Mouse (Mus musculus): ENCODE measurements at regions not wholly inside any gene's neighbourhood (a gene's known extent, or its start where the extent isn't known, plus 50 kb on each side); places are given as distances from the start of the nearest gene placed in this dataset.

GRCm38 (mm10) chr11:111857288-111857687 is 791.3 kb downstream of the Kcnj2 start:
- DNase-seq (ENCODE audit: low read depth in 1 of 2, low spot score in 2 of 2) = no peak
- Histone ChIP-seq H3K36me3 (ENCODE audit: control insufficient read depth, insufficient read depth, low read length) (no peaks in the 10 kb centered on the region), H3K4me1 (ENCODE audit: control insufficient read depth, insufficient read depth, insufficient read length) (peaks cover 5% of the 10 kb centered on the region; the same call in 1 of the 2 replicates), H3K4me3 (ENCODE audit: extremely low read depth, insufficient read depth, insufficient read length) (no peak overlapping the region), H3K27me3 (ENCODE audit: control insufficient read depth, insufficient read depth, low read length) (no peaks in the 10 kb centered on the region), H3K27ac (ENCODE audit: insufficient read depth, low read length) (no peak overlapping the region)
- WGBS = 67% methylated on average over 2 of the region's 2 CpGs
- TF ChIP-seq CTCF (IDR thresholded peaks at IDR 0.05; ENCODE audit: extremely low read depth, insufficient read depth, insufficient read length, insufficient replicate concordance) (no peak), POLR2A (IDR thresholded peaks at IDR 0.05; ENCODE audit: low read depth, low read length) (no peak)

DNA sequence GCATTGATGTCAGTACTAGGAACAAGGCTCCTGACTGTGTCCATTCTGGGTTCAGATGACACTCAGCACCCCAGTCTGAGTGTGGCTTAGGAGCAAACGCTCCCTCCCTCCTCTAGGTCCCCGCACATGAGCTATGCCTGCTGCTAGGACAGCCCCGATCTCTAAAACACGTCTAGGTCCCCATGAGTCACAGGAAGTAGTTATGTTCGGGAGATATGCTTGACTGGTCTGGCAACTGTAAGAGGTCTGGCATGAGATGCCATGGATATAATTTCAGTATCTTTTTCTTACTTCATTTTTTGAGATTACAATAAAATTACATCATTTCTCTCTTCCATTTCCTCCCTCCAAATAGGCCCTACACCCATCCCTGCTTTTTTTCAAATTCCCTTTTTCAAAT is 792.1 kb downstream of the Kcnj2 start:
- Histone ChIP-seq H3K27me3 (ENCODE audit: control insufficient read depth, insufficient read depth, low read length) (no peaks in the 10 kb centered on the region), H3K4me3 (ENCODE audit: extremely low read depth, insufficient read depth, insufficient read length) (no peak overlapping the region), H3K4me1 (ENCODE audit: control insufficient read depth, insufficient read depth, insufficient read length) (peaks cover 5% of the 10 kb centered on the region; the same call in 1 of the 2 replicates), H3K27ac (ENCODE audit: insufficient read depth, low read length) (no peak overlapping the region), H3K36me3 (ENCODE audit: control insufficient read depth, insufficient read depth, low read length) (no peaks in the 10 kb centered on the region)
- DNase-seq (ENCODE audit: low read depth in 1 of 2, low spot score in 2 of 2) = peak in 1 of 2 experiments; percentile 12
- WGBS = 34% methylated on average over 5 of the region's 5 CpGs
- TF ChIP-seq CTCF (IDR thresholded peaks at IDR 0.05; ENCODE audit: extremely low read depth, insufficient read depth, insufficient read length, insufficient replicate concordance) = no peak
- no peak for TF ChIP-seq POLR2A (IDR thresholded peaks at IDR 0.05; ENCODE audit: low read depth, low read length)

DNA sequence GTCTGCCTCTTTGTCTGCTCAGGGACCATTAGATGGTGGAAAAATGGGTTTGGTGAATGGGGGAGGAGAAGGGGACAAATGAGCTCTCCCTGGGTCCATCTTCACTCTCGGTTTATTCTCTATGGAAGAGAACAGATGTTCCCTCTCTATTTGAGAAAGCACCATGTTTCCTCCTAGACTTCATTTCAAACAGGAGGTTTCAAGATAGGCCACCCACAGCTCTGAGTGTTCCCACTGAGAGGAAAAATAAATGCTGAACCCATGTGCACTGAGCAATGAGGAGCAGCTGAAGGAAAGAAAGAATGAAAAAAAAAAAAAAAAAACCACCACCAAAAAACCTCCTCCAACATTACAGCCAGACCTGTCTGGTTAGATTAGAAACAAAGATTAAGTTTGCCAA is 799.2 kb downstream of the Kcnj2 start:
- no peak overlapping the region for H3K4me3 ChIP-seq (ENCODE audit: extremely low read depth, insufficient read depth, insufficient read length)
- H3K27me3 ChIP-seq (ENCODE audit: control insufficient read depth, insufficient read depth, low read length) = no peaks in the 10 kb centered on the region
- no peaks in the 10 kb centered on the region for H3K36me3 ChIP-seq (ENCODE audit: control insufficient read depth, insufficient read depth, low read length)
- TF ChIP-seq POLR2A (IDR thresholded peaks at IDR 0.05; ENCODE audit: low read depth, low read length) = no peak
- TF ChIP-seq CTCF (IDR thresholded peaks at IDR 0.05; ENCODE audit: extremely low read depth, insufficient read depth, insufficient read length, insufficient replicate concordance) = no peak
- 80% methylated on average over 1 of the region's 1 CpGs for WGBS
- no peaks in the 10 kb centered on the region for H3K4me1 ChIP-seq (ENCODE audit: control insufficient read depth, insufficient read depth, insufficient read length)
- no peak overlapping the region for H3K27ac ChIP-seq (ENCODE audit: insufficient read depth, low read length)
- no peak for DNase-seq (ENCODE audit: low read depth in 1 of 2, low spot score in 2 of 2)

DNA sequence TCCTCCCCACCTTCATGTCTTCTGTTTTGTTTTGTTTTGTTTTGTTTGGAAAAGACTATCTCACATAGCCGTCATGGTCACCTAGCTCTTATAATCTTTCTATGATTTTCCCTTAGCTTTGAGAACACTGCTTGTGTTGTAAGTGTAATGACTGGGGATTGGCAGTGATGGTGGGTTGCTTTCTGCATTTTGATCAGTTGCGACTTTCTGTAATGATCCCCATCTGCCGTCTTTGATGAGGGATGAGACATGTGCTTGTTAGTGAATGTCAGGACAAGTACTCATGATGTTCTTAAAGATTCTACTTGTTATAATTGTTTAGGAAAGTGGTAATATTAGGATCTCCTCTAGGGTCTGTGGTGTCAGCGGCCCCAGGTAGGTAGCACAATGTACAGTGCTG is 809.4 kb downstream of the Kcnj2 start:
- H3K4me3 ChIP-seq (ENCODE audit: extremely low read depth, insufficient read depth, insufficient read length) = no peak overlapping the region
- H3K4me1 ChIP-seq (ENCODE audit: control insufficient read depth, insufficient read depth, insufficient read length) = no peaks in the 10 kb centered on the region
- DNase-seq (ENCODE audit: low read depth in 1 of 2, low spot score in 2 of 2) = no peak
- H3K27me3 ChIP-seq (ENCODE audit: control insufficient read depth, insufficient read depth, low read length) = no peaks in the 10 kb centered on the region
- 94% methylated on average over 4 of the region's 4 CpGs for WGBS
- H3K36me3 ChIP-seq (ENCODE audit: control insufficient read depth, insufficient read depth, low read length) = no peaks in the 10 kb centered on the region
- H3K27ac ChIP-seq (ENCODE audit: insufficient read depth, low read length) = no peak overlapping the region
- TF ChIP-seq CTCF (IDR thresholded peaks at IDR 0.05; ENCODE audit: extremely low read depth, insufficient read depth, insufficient read length, insufficient replicate concordance) (no peak), POLR2A (IDR thresholded peaks at IDR 0.05; ENCODE audit: low read depth, low read length) (no peak)

DNA sequence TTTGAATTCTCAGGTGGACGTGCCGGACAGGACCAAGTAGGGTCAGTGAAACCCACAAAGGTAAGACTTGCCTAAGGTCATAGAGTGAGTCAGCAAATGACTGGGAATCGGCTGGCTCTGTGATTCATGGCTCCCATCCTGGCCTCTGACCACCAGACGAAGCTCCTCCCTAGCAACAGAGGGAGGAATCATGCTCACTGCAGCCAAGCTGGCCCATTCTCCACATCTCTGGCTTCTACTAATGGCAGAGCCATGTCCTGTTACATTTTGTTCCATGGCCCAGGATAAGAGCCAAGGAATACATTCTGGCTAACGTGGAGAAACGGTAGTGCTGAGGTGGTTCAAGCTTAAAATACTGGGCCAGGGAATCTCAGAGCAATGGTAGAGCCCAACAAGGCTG is 814.2 kb downstream of the Kcnj2 start:
- no peaks in the 10 kb centered on the region for H3K27me3 ChIP-seq (ENCODE audit: control insufficient read depth, insufficient read depth, low read length)
- no peak overlapping the region for H3K27ac ChIP-seq (ENCODE audit: insufficient read depth, low read length)
- H3K4me1 ChIP-seq (ENCODE audit: control insufficient read depth, insufficient read depth, insufficient read length) = no peaks in the 10 kb centered on the region
- no peaks in the 10 kb centered on the region for H3K36me3 ChIP-seq (ENCODE audit: control insufficient read depth, insufficient read depth, low read length)
- 93% methylated on average over 6 of the region's 6 CpGs for WGBS
- DNase-seq (ENCODE audit: low read depth in 1 of 2, low spot score in 2 of 2) = no peak
- no peak overlapping the region for H3K4me3 ChIP-seq (ENCODE audit: extremely low read depth, insufficient read depth, insufficient read length)
- TF ChIP-seq CTCF (IDR thresholded peaks at IDR 0.05; ENCODE audit: extremely low read depth, insufficient read depth, insufficient read length, insufficient replicate concordance) (no peak), POLR2A (IDR thresholded peaks at IDR 0.05; ENCODE audit: low read depth, low read length) (no peak)

GRCm38 (mm10) chr11:111890026-111890425 is 824.1 kb downstream of the Kcnj2 start:
- H3K27me3 ChIP-seq (ENCODE audit: control insufficient read depth, insufficient read depth, low read length) = no peaks in the 10 kb centered on the region
- H3K4me1 ChIP-seq (ENCODE audit: control insufficient read depth, insufficient read depth, insufficient read length) = no peaks in the 10 kb centered on the region
- 89% methylated on average over 3 of the region's 3 CpGs for WGBS

GRCm38 (mm10) chr11:111893861-111894260 is 827.9 kb downstream of the Kcnj2 start:
- H3K4me1 ChIP-seq (ENCODE audit: control insufficient read depth, insufficient read depth, insufficient read length) = no peaks in the 10 kb centered on the region
- DNase-seq (ENCODE audit: low read depth in 1 of 2, low spot score in 2 of 2) = no peak
- H3K36me3 ChIP-seq (ENCODE audit: control insufficient read depth, insufficient read depth, low read length) = no peaks in the 10 kb centered on the region
- no peak for TF ChIP-seq CTCF (IDR thresholded peaks at IDR 0.05; ENCODE audit: extremely low read depth, insufficient read depth, insufficient read length, insufficient replicate concordance)
- no peak for TF ChIP-seq POLR2A (IDR thresholded peaks at IDR 0.05; ENCODE audit: low read depth, low read length)
- H3K27me3 ChIP-seq (ENCODE audit: control insufficient read depth, insufficient read depth, low read length) = no peaks in the 10 kb centered on the region
- no peak overlapping the region for H3K4me3 ChIP-seq (ENCODE audit: extremely low read depth, insufficient read depth, insufficient read length)
- H3K27ac ChIP-seq (ENCODE audit: insufficient read depth, low read length) = no peak overlapping the region
- 73% methylated on average over 8 of the region's 8 CpGs for WGBS

More at GRCm38 (mm10) chr11:111890026-111890425, 824.1 kb downstream of the Kcnj2 start:
- Histone ChIP-seq H3K36me3 (ENCODE audit: control insufficient read depth, insufficient read depth, low read length) (no peaks in the 10 kb centered on the region), H3K4me3 (ENCODE audit: extremely low read depth, insufficient read depth, insufficient read length) (no peak overlapping the region), H3K27ac (ENCODE audit: insufficient read depth, low read length) (no peak overlapping the region)
- no peak for DNase-seq (ENCODE audit: low read depth in 1 of 2, low spot score in 2 of 2)
- TF ChIP-seq CTCF (IDR thresholded peaks at IDR 0.05; ENCODE audit: extremely low read depth, insufficient read depth, insufficient read length, insufficient replicate concordance) (no peak), POLR2A (IDR thresholded peaks at IDR 0.05; ENCODE audit: low read depth, low read length) (no peak)

All from spleen, adult 2 months (tissue).